Mouse (Mus musculus) cerebellum, adult 2 months (tissue): ENCODE results near the gene Rpl21. TPM values are rescaled to one million over a fixed set of nuclear protein-coding genes. Genes with fewer than 3 reads are reported as not detected.

Experiments
- DNase-seq, 2 experiments: peaks; one replicate each; pipeline ENCODE4 v3.0.0; 2021
- H3K27ac ChIP-seq: fragments of 200-500 bp; 2 replicates; pipeline ENCODE4 v1.5.1; 2012; ENCODE audit warnings: low read length, control low read depth, inconsistent platforms; ENCODE audit not compliant: insufficient read depth
- H3K27me3 ChIP-seq: fragments of 200-500 bp; 2 replicates; pipeline ENCODE4 v1.6.1; 2012; ENCODE audit warnings: inconsistent platforms, mild to moderate bottlenecking, low read length, moderate library complexity; ENCODE audit not compliant: control insufficient read depth, insufficient read depth
- H3K4me1 ChIP-seq: fragments of 200-500 bp; 2 replicates; pipeline ENCODE4 v1.6.1; 2011; ENCODE audit warnings: low read length; ENCODE audit not compliant: control insufficient read depth, insufficient read depth
- H3K4me3 ChIP-seq: fragments of 200-500 bp; replicated peaks from 2 replicates; pipeline ENCODE3; 2011; ENCODE audit warnings: mild to moderate bottlenecking, low read depth, low read length, control low read depth; ENCODE audit not compliant: insufficient read depth
- CTCF ChIP-seq: fragments of 200-500 bp; IDR thresholded peaks from 2 replicates; pipeline ENCODE4 v1.5.1; 2011; ENCODE audit warnings: low read depth, mild to moderate bottlenecking, control low read depth, low read length, moderate library complexity, borderline replicate concordance; ENCODE audit not compliant: insufficient read depth
- POLR2A ChIP-seq: fragments of 200-500 bp; IDR thresholded peaks from 2 replicates; pipeline ENCODE4 v1.6.1; 2011; ENCODE audit warnings: low read length, control low read depth, borderline replicate concordance; ENCODE audit not compliant: insufficient read depth
- WGBS: fragments of 180-500 bp; shearing (Covaris S2); methylation state at CpG from one replicate; pipeline ENCODE4 v1.1.7; 2018; 5-methylcytosine and 5-hydroxymethylcytosine counted together
- polyA plus RNA-seq: library from polyadenylated mRNA; depleted of rRNA; stranded (reverse); fragments of >200 nt; gene quantifications from 2 replicates; pipeline ENCODE4 v1.2.3, GENCODE M21; 2012

Gene Rpl21
- polyA plus RNA-seq, 1 experiment = 342 TPM

GRCm38 (mm10) chr5:146815394-146815793 lies 17.3 kb upstream of the Rpl21 start:
- 82% methylated on average over 4 of the region's 4 CpGs for WGBS
- DNase-seq = no peak
- H3K27me3 ChIP-seq = no peaks in the 10 kb centered on the region
- no peak overlapping the region for H3K27ac ChIP-seq
- no peak overlapping the region for H3K4me3 ChIP-seq
- no peak for TF ChIP-seq POLR2A
- TF ChIP-seq CTCF = no peak
- H3K4me1 ChIP-seq = no peaks in the 10 kb centered on the region

GRCm38 (mm10) chr5:146817583-146817982 lies 15.1 kb upstream of the Rpl21 start:
- TF ChIP-seq POLR2A (no peak), CTCF (no peak)
- Histone ChIP-seq H3K4me3 (no peak overlapping the region), H3K27me3 (no peaks in the 10 kb centered on the region), H3K4me1 (no peaks in the 10 kb centered on the region), H3K27ac (no peak overlapping the region)
- 88% methylated on average over 8 of the region's 8 CpGs for WGBS
- DNase-seq = no peak

- Histone ChIP-seq H3K27ac (no peak overlapping the region), H3K27me3 (no peaks in the 10 kb centered on the region), H3K4me3 (no peak overlapping the region), H3K4me1 (no peaks in the 10 kb centered on the region)
- DNase-seq = no peak
- 28% methylated on average over 8 of the region's 8 CpGs for WGBS
- TF ChIP-seq CTCF (no peak), POLR2A (no peak)
Observed at GRCm38 (mm10) chr5:146818906-146819623, 13.6 kb upstream of the Rpl21 start.

GRCm38 (mm10) chr5:146823005-146823404 lies 9.7 kb upstream of the Rpl21 start:
- no peak overlapping the region for H3K27ac ChIP-seq
- H3K4me1 ChIP-seq = no peaks in the 10 kb centered on the region
- no peak for DNase-seq
- TF ChIP-seq POLR2A = no peak
- no peak for TF ChIP-seq CTCF
- no peak overlapping the region for H3K4me3 ChIP-seq
- WGBS = 88% methylated on average over 5 of the region's 5 CpGs
- no peaks in the 10 kb centered on the region for H3K27me3 ChIP-seq

GRCm38 (mm10) chr5:146829528-146829927 lies 3.2 kb upstream of the Rpl21 start:
- DNase-seq = no peak
- H3K4me1 ChIP-seq = no peaks in the 10 kb centered on the region
- TF ChIP-seq CTCF (no peak), POLR2A (no peak)
- H3K27me3 ChIP-seq = no peaks in the 10 kb centered on the region
- no peak overlapping the region for H3K27ac ChIP-seq
- no peak overlapping the region for H3K4me3 ChIP-seq
- WGBS = 41% methylated on average over 8 of the region's 8 CpGs

GRCm38 (mm10) chr5:146832435-146832768 lies 288 bp upstream of the Rpl21 start:
- H3K27ac ChIP-seq = 0 out of 2 replicates have a peak overlapping the region, but pooled peaks have one; percentile 87
- no peaks in the 10 kb centered on the region for H3K27me3 ChIP-seq
- no peaks in the 10 kb centered on the region for H3K4me1 ChIP-seq
- DNase-seq = no peak
- WGBS = 50% methylated on average over 7 of the region's 7 CpGs
- TF ChIP-seq CTCF (no peak), POLR2A (no peak)
- H3K4me3 ChIP-seq = peak overlapping the region; percentile 89

- H3K27me3 ChIP-seq = no peaks in the 10 kb centered on the region
- no peak for DNase-seq
- H3K27ac ChIP-seq = no peak overlapping the region
- peak overlapping the region; percentile 89 for H3K4me3 ChIP-seq
- H3K4me1 ChIP-seq = no peaks in the 10 kb centered on the region
- 17% methylated on average over 8 of the region's 8 CpGs for WGBS
- TF ChIP-seq CTCF = no peak
- no peak for TF ChIP-seq POLR2A
Observed at GRCm38 (mm10) chr5:146833673-146834201, 1.0 kb downstream of the Rpl21 start.

- H3K4me3 ChIP-seq = no peak overlapping the region
- no peak overlapping the region for H3K27ac ChIP-seq
- DNase-seq = no peak
- WGBS = 82% methylated on average over 8 of the region's 8 CpGs
- H3K27me3 ChIP-seq = no peaks in the 10 kb centered on the region
- no peak for TF ChIP-seq POLR2A
- no peak for TF ChIP-seq CTCF
- no peaks in the 10 kb centered on the region for H3K4me1 ChIP-seq
Observed at GRCm38 (mm10) chr5:146834959-146835358, 2.3 kb downstream of the Rpl21 start.
